Mouse (Mus musculus): Measurements from ENCODE around the gene Pcp4.

DNA sequence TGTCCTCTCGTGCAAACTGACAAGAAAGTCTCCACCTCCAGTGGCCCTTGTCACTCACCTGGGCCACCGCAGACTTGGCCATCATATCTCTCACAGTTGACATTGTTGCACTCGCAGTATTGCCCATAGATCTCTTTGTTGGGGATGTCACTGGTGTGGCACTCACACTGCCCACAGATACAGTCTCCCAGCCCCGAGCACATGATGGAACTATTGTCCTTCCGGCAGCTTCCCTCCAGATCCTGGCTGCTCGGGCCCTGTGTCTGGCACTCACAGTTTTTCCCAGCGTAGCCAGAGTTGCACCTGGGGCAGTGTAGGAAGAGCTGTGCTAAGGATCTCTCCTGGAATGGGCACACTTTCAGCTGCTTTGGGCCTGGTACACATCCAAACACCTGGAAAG is 40.7 kb upstream of the Pcp4 start:
- TF ChIP-seq CTCF (IDR thresholded peaks at IDR 0.05; ENCODE audit: low read depth, low read length) (no peak), POLR2A (IDR thresholded peaks at IDR 0.05; ENCODE audit: insufficient read depth, low read length) (no peak)

Data from ES-Bruce4 (cell line).